Mouse (Mus musculus): ENCODE data around the gene Ndufb8. TPM values are rescaled to one million over a fixed set of nuclear protein-coding genes. Genes with fewer than 3 reads are reported as not detected.

The Ndufb8 gene
- polyA plus RNA-seq, 1 experiment from 2014 or later, result 434 TPM

GRCm38 (mm10) chr19:44510534-44511175 lies 44.6 kb downstream of the Ndufb8 start:
- no peaks in the 10 kb centered on the region for H3K36me3 ChIP-seq
- H3K9me3 ChIP-seq (replicated peaks), result no peaks in the 10 kb centered on the region
- no peak for ATAC-seq (ENCODE audit: insufficient number of reproducible peaks, low FRiP score, low TSS enrichment, low read depth)
- H3K27me3 ChIP-seq, result peaks cover 79% of the 10 kb centered on the region
- H3K4me1 ChIP-seq, result peaks cover 17% of the 10 kb centered on the region
- peak overlapping the region; percentile 75 for H3K4me2 ChIP-seq (replicated peaks)
- no peak overlapping the region for H3K27ac ChIP-seq (replicated peaks)
- WGBS, result 2% methylated on average over 12 of the region's 12 CpGs
- no peak overlapping the region for H3K9ac ChIP-seq
- peak overlapping the region; percentile 41; the same call in 1 of the 2 replicates for H3K4me3 ChIP-seq (replicated peaks)

- H3K27me3 ChIP-seq, result peaks cover 33% of the 10 kb centered on the region
- WGBS, result 79% methylated on average over 4 of the region's 4 CpGs
- no peak for ATAC-seq (ENCODE audit: insufficient number of reproducible peaks, low FRiP score, low TSS enrichment, low read depth)
Measured at GRCm38 (mm10) chr19:44502741-44503140, 52.5 kb downstream of the Ndufb8 start.

GRCm38 (mm10) chr19:44501925-44502324 lies 53.3 kb downstream of the Ndufb8 start:
- H3K9me3 ChIP-seq (replicated peaks), result no peaks in the 10 kb centered on the region
- no peak overlapping the region for H3K4me3 ChIP-seq (replicated peaks)
- H3K27ac ChIP-seq (replicated peaks), result no peak overlapping the region
- H3K4me2 ChIP-seq (replicated peaks), result no peak overlapping the region
- no peak for ATAC-seq (ENCODE audit: insufficient number of reproducible peaks, low FRiP score, low TSS enrichment, low read depth)
- no peak overlapping the region for H3K9ac ChIP-seq
- no peaks in the 10 kb centered on the region for H3K36me3 ChIP-seq
- peaks cover 27% of the 10 kb centered on the region for H3K27me3 ChIP-seq
- H3K4me1 ChIP-seq, result no peaks in the 10 kb centered on the region
- 69% methylated on average over 6 of the region's 6 CpGs for WGBS

More at GRCm38 (mm10) chr19:44502741-44503140, 52.5 kb downstream of the Ndufb8 start:
- H3K27ac ChIP-seq (replicated peaks), result no peak overlapping the region
- no peaks in the 10 kb centered on the region for H3K9me3 ChIP-seq (replicated peaks)
- H3K36me3 ChIP-seq, result no peaks in the 10 kb centered on the region
- no peak overlapping the region for H3K4me3 ChIP-seq (replicated peaks)
- H3K4me1 ChIP-seq, result no peaks in the 10 kb centered on the region
- no peak overlapping the region for H3K4me2 ChIP-seq (replicated peaks)
- H3K9ac ChIP-seq, result no peak overlapping the region

- H3K36me3 ChIP-seq, result no peaks in the 10 kb centered on the region
- H3K27ac ChIP-seq (replicated peaks), result no peak overlapping the region
- H3K9me3 ChIP-seq (replicated peaks), result no peaks in the 10 kb centered on the region
- H3K27me3 ChIP-seq, result peaks cover 27% of the 10 kb centered on the region
- no peak overlapping the region for H3K4me3 ChIP-seq (replicated peaks)
- H3K9ac ChIP-seq, result no peak overlapping the region
- WGBS, result 37% methylated on average over 5 of the region's 5 CpGs
- H3K4me2 ChIP-seq (replicated peaks), result no peak overlapping the region
- no peak for ATAC-seq (ENCODE audit: insufficient number of reproducible peaks, low FRiP score, low TSS enrichment, low read depth)
- H3K4me1 ChIP-seq, result no peaks in the 10 kb centered on the region
Measured at GRCm38 (mm10) chr19:44500240-44500639, 55.0 kb downstream of the Ndufb8 start.

GRCm38 (mm10) chr19:44498936-44499335 lies 56.3 kb downstream of the Ndufb8 start:
- Histone ChIP-seq H3K36me3 (no peaks in the 10 kb centered on the region), H3K9me3 (replicated peaks) (no peaks in the 10 kb centered on the region), H3K4me3 (replicated peaks) (no peak overlapping the region), H3K9ac (no peak overlapping the region), H3K4me2 (replicated peaks) (no peak overlapping the region), H3K4me1 (no peaks in the 10 kb centered on the region), H3K27ac (replicated peaks) (no peak overlapping the region), H3K27me3 (peaks cover 22% of the 10 kb centered on the region)
- ATAC-seq (ENCODE audit: insufficient number of reproducible peaks, low FRiP score, low TSS enrichment, low read depth), result no peak
- 57% methylated on average over 6 of the region's 6 CpGs for WGBS

Other genes starting within 250 kb of the Ndufb8 start
- gene Scd4, start 222.3 kb downstream of the Ndufb8 start, polyA plus RNA-seq (2015; fragmentation: Nextera tagmentation; extraction: Ambion mirVana), result 0.16 and 0.39 TPM in 2 replicates
- gene Scd1, start 147.6 kb downstream of the Ndufb8 start, polyA plus RNA-seq (2015; fragmentation: Nextera tagmentation; extraction: Ambion mirVana), result 6.2 and 8.0 TPM in 2 replicates
- not detected in 2 replicates for gene Wnt8b, start 62.0 kb downstream of the Ndufb8 start, polyA plus RNA-seq (2015; fragmentation: Nextera tagmentation; extraction: Ambion mirVana)
- gene Sec31b, start 9.6 kb downstream of the Ndufb8 start, polyA plus RNA-seq (2015; fragmentation: Nextera tagmentation; extraction: Ambion mirVana), result 0.41 and 0.56 TPM in 2 replicates
- 1.3 TPM in 2 replicates for gene Gm20538, start 2.6 kb downstream of the Ndufb8 start, polyA plus RNA-seq (2015; fragmentation: Nextera tagmentation; extraction: Ambion mirVana)
- 26.3 and 29.8 TPM in 2 replicates for gene Hif1an, start 7.4 kb upstream of the Ndufb8 start, polyA plus RNA-seq (2015; fragmentation: Nextera tagmentation; extraction: Ambion mirVana)
- 0.08 TPM in 1 of 2 replicates, not detected in the other for gene Pax2, start 200.6 kb upstream of the Ndufb8 start, polyA plus RNA-seq (2015; fragmentation: Nextera tagmentation; extraction: Ambion mirVana)

Measured in embryonic facial prominence, embryonic 15.5 days (tissue).